Mouse (Mus musculus) ovary, postnatal 14 days (tissue): ENCODE data around the gene Nes.

Experiments
- DNase-seq: peaks from one replicate; pipeline ENCODE4 v3.0.0; 2022; ENCODE audit warnings: low spot score

Nes gene

GRCm38 (mm10) chr3:87949955-87950515 lies 20.8 kb upstream of the Nes start:
- DNase-seq = no peak

- DNase-seq = no peak
Measured at GRCm38 (mm10) chr3:87951946-87952345, 18.9 kb upstream of the Nes start.

- no peak for DNase-seq
Measured at GRCm38 (mm10) chr3:87952440-87952839, 18.4 kb upstream of the Nes start.

GRCm38 (mm10) chr3:87958056-87958455 lies 12.8 kb upstream of the Nes start:
- DNase-seq = no peak

GRCm38 (mm10) chr3:87958476-87958875 lies 12.4 kb upstream of the Nes start:
- no peak for DNase-seq

- DNase-seq = no peak
Measured at GRCm38 (mm10) chr3:87958967-87959366, 11.9 kb upstream of the Nes start.

- no peak for DNase-seq
Measured at GRCm38 (mm10) chr3:87959371-87959770, 11.5 kb upstream of the Nes start.

GRCm38 (mm10) chr3:87960191-87960585 lies 10.7 kb upstream of the Nes start:
- DNase-seq = no peak

GRCm38 (mm10) chr3:87960586-87961191 lies 10.2 kb upstream of the Nes start:
- DNase-seq = peak; percentile 82

- no peak for DNase-seq
Measured at GRCm38 (mm10) chr3:87970184-87970938, 517 bp upstream of the Nes start.

- DNase-seq = no peak
Measured at GRCm38 (mm10) chr3:87971489-87972202, 768 bp downstream of the Nes start.

GRCm38 (mm10) chr3:87972203-87972664 lies 1.4 kb downstream of the Nes start:
- DNase-seq = no peak

- no peak for DNase-seq
Measured at GRCm38 (mm10) chr3:87972776-87973175, 1.9 kb downstream of the Nes start.

GRCm38 (mm10) chr3:87973593-87974380 lies 2.9 kb downstream of the Nes start:
- no peak for DNase-seq

GRCm38 (mm10) chr3:87974381-87974987 lies 3.6 kb downstream of the Nes start:
- DNase-seq = no peak

GRCm38 (mm10) chr3:87979493-87979892 lies 8.6 kb downstream of the Nes start:
- no peak for DNase-seq

GRCm38 (mm10) chr3:87980085-87980484 lies 9.2 kb downstream of the Nes start:
- DNase-seq = no peak

- DNase-seq = no peak
Measured at GRCm38 (mm10) chr3:87980728-87981127, 9.8 kb downstream of the Nes start.

GRCm38 (mm10) chr3:87981214-87981760 lies 10.4 kb downstream of the Nes start:
- no peak for DNase-seq

- no peak for DNase-seq
Measured at GRCm38 (mm10) chr3:87981894-87982835, 11.3 kb downstream of the Nes start.
